Comparison of ENCODE assay signal across 19 mouse cellular contexts in the genomic region with DNA sequence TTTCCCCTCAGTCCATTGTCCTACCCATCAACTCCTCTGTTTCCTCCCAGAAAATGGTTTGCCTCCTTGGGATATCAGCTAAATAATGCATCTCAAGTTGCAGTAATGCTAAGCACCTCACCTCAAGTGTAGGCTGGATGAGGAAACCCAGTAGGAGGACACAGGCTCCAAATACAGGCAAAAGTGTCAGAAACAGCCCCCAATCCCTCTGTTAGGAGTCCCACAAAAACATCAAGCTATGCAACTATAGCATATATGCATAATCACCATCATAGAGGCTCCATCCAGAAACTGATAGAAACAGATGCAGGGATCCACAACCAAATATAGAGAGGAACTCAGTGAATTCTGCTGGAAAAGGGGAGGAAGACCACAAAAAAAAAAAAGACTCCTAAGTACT.
"Had no signal": no experiment of that assay in that cellular context is flagged by ENCODE, and none has a peak within 500 bp of the region (broad histone marks: within the 10 kb centered on the region; RNA-seq: fewer than 3 reads in every experiment).

No protein-coding gene starts in this region.

- H3K27ac ChIP-seq: midbrain, embryonic 10.5 days; midbrain, embryonic 12.5 days; neural tube, embryonic 13.5 days; neural tube, embryonic 15.5 days; stomach, embryonic 15.5 days; stomach, postnatal 0 days had no signal

- ATAC-seq: midbrain, embryonic 16.5 days had no signal

- DNase-seq: lung, adult 18-20 months; lung, embryonic 14.5 days; lung, postnatal 10 days; lung, postnatal 4 days; midbrain, embryonic 14.5 days; retina, postnatal 1 day; right cerebral cortex, postnatal 14 days; spleen, adult 18-20 months; thymus, adult 18-20 months; thymus, postnatal 14 days; thymus, postnatal 36 days had no signal

- H3K4me3 ChIP-seq: midbrain, embryonic 10.5 days; midbrain, embryonic 12.5 days; myocyte; neural tube, embryonic 13.5 days; neural tube, embryonic 15.5 days; stomach, embryonic 15.5 days had no signal
